Mouse (Mus musculus) megakaryocyte, embryonic 14.5 days (primary cell): ENCODE data around the gene Alg9. TPM values are rescaled to one million over a fixed set of nuclear protein-coding genes. Genes with fewer than 3 reads are reported as not detected.

Source experiments
- H3K27me3 ChIP-seq: replicated peaks from 2 replicates; pipeline ENCODE3; 2012; ENCODE audit warnings: inconsistent platforms
- H3K36me3 ChIP-seq: replicated peaks from 2 replicates; pipeline ENCODE3; 2012; ENCODE audit warnings: low read length, inconsistent platforms, mixed read lengths
- H3K4me1 ChIP-seq: 2 replicates; pipeline ENCODE4 v1.6.1; 2012; ENCODE audit warnings: inconsistent platforms
- H3K4me3 ChIP-seq: replicated peaks from 2 replicates; pipeline ENCODE3; 2012; ENCODE audit warnings: moderate library complexity, mild to moderate bottlenecking, inconsistent platforms
- H3K9me3 ChIP-seq: 2 replicates; pipeline ENCODE4 v1.6.1; 2012; ENCODE audit warnings: inconsistent platforms
- FLI1 ChIP-seq: IDR thresholded peaks from 2 replicates; pipeline ENCODE4 v1.6.1; 2012; ENCODE audit warnings: low read length, inconsistent platforms, mixed read lengths
- GATA1 ChIP-seq: IDR thresholded peaks from 3 replicates; pipeline ENCODE4 v1.6.1; 2012; ENCODE audit warnings: mixed read lengths, low read length, inconsistent platforms, borderline replicate concordance
- polyA plus RNA-seq: library from polyadenylated mRNA; stranded (reverse); fragments of >175 nt; gene quantifications from 2 replicates; pipeline ENCODE4 v1.2.3, GENCODE M21; 2012; ENCODE audit warnings: low replicate concordance; ENCODE audit not compliant: insufficient read depth

Alg9 gene
- polyA plus RNA-seq, 1 experiment, result 9.5 TPM

DNA sequence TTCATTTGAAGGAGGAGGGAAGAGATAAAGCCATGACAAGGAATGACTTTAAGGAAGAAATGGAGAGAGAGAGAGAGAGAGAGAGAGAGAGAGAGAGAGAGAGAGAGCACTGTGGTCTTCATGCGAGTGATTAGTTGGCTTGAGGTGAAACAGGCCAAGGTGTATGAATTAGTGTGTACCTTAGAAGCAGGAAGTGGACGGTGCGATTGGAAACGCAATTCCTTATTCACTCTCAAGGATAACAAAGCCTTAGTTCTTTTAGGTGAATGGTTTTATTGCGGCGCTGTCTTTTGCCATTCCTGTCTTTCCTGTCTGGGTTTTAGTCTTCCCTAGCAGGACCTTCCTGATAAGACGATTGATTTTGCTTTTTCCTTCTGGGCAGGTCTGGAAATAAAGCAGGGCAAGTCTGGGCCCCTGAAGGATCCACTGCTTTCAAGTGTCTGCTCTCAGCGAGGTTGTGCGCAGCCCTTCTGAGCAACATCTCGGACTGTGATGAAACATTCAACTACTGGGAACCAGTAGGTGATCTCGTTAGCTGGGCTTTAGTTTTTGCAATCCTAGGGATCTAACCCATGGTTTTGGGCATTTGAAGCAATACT, 1.4 kb downstream of the Alg9 start:
- no peak for TF ChIP-seq FLI1
- TF ChIP-seq GATA1, result no peak
- Histone ChIP-seq H3K4me3 (peak overlapping the region; percentile 96), H3K36me3 (peaks cover 47% of the 10 kb centered on the region), H3K27me3 (no peaks in the 10 kb centered on the region), H3K9me3 (no peaks in the 10 kb centered on the region), H3K4me1 (peaks cover 18% of the 10 kb centered on the region)

DNA sequence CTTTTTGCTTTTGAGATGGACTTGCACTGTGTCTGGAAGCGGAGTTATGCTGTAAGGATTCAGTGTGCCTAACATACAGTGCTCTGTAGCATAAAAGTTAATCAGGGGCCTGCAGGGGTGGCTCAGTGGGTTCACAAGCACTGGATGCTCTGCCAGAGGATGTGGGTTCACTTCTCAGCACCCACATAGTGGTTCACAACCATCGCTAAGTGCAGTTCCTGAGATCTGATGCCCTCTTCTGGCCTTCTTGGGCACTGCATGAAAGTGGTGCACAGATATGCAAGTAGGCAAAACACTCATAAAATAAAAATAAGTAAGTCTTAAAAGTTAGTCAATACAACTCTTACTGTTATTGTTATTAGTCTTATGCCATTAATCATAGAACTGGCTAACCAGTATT, 7.3 kb downstream of the Alg9 start:
- TF ChIP-seq FLI1, result no peak
- TF ChIP-seq GATA1, result no peak

DNA sequence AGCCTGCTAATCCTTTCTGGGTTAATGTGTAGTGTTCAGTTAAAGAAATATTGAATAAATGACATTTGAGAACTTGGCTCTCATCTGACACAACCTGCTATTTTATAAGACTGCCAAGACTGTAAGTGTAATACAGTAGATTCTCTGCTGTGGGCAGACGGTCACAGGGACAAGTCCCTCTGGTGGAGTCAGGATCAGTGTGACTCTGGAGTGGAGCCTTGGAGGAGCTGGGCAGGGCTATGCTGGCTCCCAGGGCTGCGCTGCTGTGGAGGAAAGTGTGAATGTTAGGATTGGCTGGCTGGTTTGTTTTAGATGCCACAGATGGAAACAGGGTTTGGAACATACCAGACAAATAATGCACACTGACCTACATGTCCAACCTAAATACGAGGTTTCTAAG, 20.4 kb downstream of the Alg9 start:
- Histone ChIP-seq H3K9me3 (no peaks in the 10 kb centered on the region), H3K36me3 (peaks cover 83% of the 10 kb centered on the region), H3K4me3 (no peak overlapping the region), H3K27me3 (no peaks in the 10 kb centered on the region), H3K4me1 (peaks cover 20% of the 10 kb centered on the region)
- no peak for TF ChIP-seq GATA1
- no peak for TF ChIP-seq FLI1

More for the DNA sequence above, 7.3 kb downstream of the Alg9 start:
- H3K4me3 ChIP-seq, result no peak overlapping the region
- peaks cover 88% of the 10 kb centered on the region for H3K36me3 ChIP-seq
- H3K4me1 ChIP-seq, result peaks cover 3% of the 10 kb centered on the region; the same call in 1 of the 2 replicates
- H3K9me3 ChIP-seq, result no peaks in the 10 kb centered on the region
- no peaks in the 10 kb centered on the region for H3K27me3 ChIP-seq

DNA sequence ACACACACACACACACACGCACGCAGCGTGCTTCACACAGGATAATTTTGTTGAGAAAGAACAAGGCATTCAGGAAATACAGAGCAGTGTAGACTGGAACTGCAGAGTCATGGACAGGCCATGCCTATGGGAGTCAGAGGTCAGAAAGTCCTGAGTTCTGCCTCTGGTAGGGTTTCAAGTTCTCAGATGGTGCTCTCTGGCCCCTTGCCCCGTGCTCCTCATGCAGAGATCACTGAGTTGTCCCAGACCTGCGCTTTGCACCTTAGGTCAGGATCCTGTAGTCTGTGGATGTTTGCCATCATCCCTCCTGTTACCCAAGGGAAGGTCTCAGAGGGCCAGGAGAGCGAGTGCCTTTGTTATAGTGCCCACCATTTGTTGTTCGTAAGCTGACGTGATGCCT, 22.0 kb downstream of the Alg9 start:
- Histone ChIP-seq H3K4me1 (peaks cover 14% of the 10 kb centered on the region), H3K36me3 (peaks cover 82% of the 10 kb centered on the region), H3K4me3 (no peak overlapping the region), H3K9me3 (no peaks in the 10 kb centered on the region), H3K27me3 (no peaks in the 10 kb centered on the region)
- no peak for TF ChIP-seq FLI1
- no peak for TF ChIP-seq GATA1

DNA sequence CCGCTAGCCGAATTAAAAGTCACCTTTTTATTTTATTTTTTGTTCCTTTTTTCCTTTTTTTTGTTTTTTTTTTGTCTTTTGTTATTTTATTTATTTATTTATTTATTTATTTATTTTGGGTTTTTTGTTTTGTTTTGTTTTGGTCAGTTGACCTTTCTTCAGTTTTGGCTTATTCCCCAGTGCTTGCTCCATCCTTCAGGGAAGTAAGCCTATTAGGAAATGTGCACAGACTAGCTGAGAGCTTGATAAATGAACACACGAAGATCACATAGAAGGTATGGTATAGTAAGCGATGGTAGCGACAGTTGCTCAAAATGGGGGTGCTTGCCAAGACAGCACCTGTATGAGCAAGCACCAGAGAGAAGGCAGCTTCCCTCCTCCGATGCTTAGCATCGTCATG, 22.8 kb downstream of the Alg9 start:
- Histone ChIP-seq H3K36me3 (peaks cover 82% of the 10 kb centered on the region), H3K27me3 (no peaks in the 10 kb centered on the region)

DNA sequence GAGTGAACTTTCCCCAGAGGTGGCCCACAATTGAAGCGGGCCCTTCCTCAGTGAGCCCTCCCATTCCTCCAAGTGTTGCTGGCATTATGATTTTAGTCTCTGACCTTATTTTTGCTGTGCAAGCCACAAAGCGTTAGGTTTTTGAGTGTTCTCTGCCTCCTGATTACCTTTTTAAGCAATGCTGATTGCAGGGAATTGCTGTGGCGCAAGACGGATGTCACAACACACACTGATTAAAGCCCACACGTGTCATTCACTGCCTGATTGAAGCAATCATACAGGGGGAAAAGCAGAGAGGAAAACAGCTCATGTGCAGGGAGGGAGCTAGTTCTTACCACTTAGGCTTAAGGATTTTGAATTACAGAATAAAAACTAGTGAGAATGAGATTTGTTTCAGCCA, 23.5 kb downstream of the Alg9 start:
- Histone ChIP-seq H3K27me3 (no peaks in the 10 kb centered on the region), H3K9me3 (no peaks in the 10 kb centered on the region), H3K4me1 (peaks cover 15% of the 10 kb centered on the region), H3K4me3 (no peak overlapping the region), H3K36me3 (peaks cover 86% of the 10 kb centered on the region)
- TF ChIP-seq GATA1, result no peak
- TF ChIP-seq FLI1, result no peak

More for the DNA sequence above, 22.8 kb downstream of the Alg9 start:
- TF ChIP-seq FLI1 (no peak), GATA1 (no peak)
- Histone ChIP-seq H3K4me1 (peaks cover 10% of the 10 kb centered on the region), H3K9me3 (no peaks in the 10 kb centered on the region), H3K4me3 (no peak overlapping the region)

DNA sequence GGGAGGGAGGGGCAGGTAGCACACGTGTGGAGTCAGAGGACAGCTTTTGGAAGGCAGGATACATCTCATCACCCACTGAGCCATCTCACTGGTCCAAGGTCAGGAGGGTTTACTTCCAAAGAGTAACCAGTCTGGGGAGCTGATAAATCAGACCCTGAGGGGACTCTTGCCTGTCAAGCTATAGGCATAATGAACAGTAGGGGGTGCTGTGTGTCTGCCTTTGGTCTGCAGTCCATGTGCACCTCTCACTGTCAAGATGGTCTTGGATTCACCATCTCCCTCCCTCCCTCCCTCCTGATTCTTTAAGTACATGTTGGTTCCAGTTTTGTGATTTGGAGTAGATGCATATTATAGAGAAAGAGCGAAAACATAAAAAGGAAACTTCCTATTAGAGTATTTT, 26.2 kb downstream of the Alg9 start:
- Histone ChIP-seq H3K36me3 (peaks cover 87% of the 10 kb centered on the region), H3K9me3 (no peaks in the 10 kb centered on the region), H3K27me3 (no peaks in the 10 kb centered on the region), H3K4me1 (peaks cover 36% of the 10 kb centered on the region), H3K4me3 (no peak overlapping the region)
- no peak for TF ChIP-seq GATA1
- TF ChIP-seq FLI1, result no peak

DNA sequence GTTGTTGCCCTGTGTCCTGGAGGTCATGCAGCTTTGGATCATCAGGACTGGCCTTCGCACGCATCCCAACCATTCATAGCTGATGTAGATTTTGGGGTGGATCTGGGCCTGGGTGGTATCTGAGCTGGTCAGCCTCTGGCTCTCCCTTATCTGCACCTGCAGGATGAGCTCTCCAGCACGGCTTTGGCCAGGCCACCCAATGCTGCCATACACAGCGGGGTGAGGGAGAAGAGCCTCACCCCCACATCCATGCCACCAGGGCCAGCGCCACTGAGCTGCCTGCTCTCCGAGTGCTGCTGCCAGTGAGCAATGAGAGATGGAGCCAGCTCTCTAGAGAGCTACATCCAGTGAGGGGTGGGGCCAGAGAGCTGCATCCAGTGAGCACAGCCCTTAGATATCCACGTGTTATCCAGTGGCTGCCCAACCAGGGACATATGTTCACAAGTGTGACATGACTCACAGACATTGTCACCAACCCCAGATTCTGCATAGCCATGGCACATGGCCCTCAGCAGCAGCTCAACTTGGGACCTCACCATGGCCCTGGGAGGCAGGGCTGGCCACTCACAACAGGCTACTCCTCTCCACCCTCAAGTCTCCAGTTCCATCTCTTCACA, 28.3 kb downstream of the Alg9 start:
- Histone ChIP-seq H3K36me3 (peaks cover 93% of the 10 kb centered on the region), H3K4me3 (no peak overlapping the region), H3K9me3 (no peaks in the 10 kb centered on the region), H3K27me3 (no peaks in the 10 kb centered on the region), H3K4me1 (peaks cover 50% of the 10 kb centered on the region)
- TF ChIP-seq GATA1, result no peak
- TF ChIP-seq FLI1, result no peak

DNA sequence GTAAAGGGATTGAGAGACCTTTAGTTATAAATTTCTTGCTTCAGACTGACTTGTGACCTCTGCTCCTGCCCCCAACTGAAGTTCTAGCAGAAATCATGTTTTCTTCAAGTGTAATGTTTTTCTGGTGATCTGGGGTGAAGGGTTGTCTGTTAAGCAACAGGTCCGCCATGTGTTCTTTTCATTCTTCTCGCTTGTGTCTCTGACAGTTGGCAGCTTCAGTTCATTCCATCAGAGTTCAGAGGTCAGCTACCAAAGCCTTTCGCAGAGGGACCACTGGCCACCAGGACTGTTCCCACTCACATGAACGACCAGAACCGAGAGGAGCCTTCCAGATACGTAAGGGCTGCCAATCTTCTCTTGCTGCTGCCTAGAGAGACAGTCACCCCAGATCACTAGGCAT, 33.7 kb downstream of the Alg9 start:
- TF ChIP-seq GATA1 (no peak), FLI1 (no peak)
- no peaks in the 10 kb centered on the region for H3K9me3 ChIP-seq
- H3K4me1 ChIP-seq, result peaks cover 91% of the 10 kb centered on the region
- peaks cover 85% of the 10 kb centered on the region for H3K36me3 ChIP-seq
- no peak overlapping the region for H3K4me3 ChIP-seq
- no peaks in the 10 kb centered on the region for H3K27me3 ChIP-seq

DNA sequence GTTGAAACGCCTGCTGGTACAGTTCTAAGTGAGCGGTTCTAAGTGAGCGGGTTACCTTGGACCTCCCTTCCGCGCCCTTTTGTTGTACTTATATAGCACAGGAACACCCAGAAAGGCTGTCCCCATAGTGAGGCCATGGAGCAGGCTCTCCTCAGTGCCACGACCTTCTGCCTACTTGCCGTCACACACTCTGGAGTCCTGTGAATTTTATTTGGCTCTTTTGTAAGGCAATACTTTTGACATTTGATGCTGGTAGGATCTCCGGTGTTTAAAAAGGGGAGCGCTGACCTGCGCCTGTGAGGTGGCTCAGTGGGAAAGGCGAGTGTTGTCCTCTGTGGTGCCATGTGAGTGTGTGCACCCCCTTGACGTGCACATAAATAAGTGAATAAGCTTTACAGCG, 34.3 kb downstream of the Alg9 start:
- Histone ChIP-seq H3K4me3 (no peak overlapping the region), H3K27me3 (no peaks in the 10 kb centered on the region), H3K4me1 (peaks cover 91% of the 10 kb centered on the region), H3K9me3 (no peaks in the 10 kb centered on the region), H3K36me3 (peaks cover 85% of the 10 kb centered on the region)
- no peak for TF ChIP-seq GATA1
- TF ChIP-seq FLI1, result no peak
